Mouse (Mus musculus) R1 (cell line): Measurements from ENCODE around the gene Nbr1.
"Not testable (repeated sequence)": the region's sequence is repeated elsewhere in the genome, so short reads cannot be mapped to it uniquely, and the experiment has no call there.

Experiments
- DNase-seq: peaks from one replicate; pipeline ENCODE4 v3.0.0-alpha.2; 2018; ENCODE audit warnings: low read depth, low spot score

The Nbr1 gene

GRCm38 (mm10) chr11:101582054-101583035 is 30.4 kb downstream of the Nbr1 start, which contains the start of gene Tmem106a:
Gene Tmem106a (plus strand): TSS chr11:101582242.
- DNase-seq, result peak; percentile 95

DNA sequence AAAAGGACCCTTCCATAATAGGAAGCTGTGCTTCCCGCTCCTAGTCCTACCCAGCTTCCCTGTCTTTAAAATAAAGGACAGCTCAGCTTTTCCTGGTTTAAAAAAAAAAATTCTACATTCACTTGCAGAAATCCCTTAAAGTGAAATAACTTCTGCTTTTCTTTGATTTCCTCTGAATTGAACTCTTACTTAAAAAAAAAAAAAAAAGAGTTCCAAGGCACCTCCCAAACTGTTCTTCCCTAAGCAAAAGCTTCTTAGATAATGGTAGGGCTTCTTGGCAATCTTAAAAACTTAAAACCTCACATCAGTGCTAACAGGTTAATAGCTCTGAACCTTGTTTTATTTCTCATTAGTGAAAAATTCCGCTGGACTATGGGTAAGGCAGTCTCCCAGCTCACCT is 31.3 kb downstream of the Nbr1 start:
- DNase-seq, result no peak

GRCm38 (mm10) chr11:101585031-101585430 is 33.1 kb downstream of the Nbr1 start:
- not testable (repeated sequence) for DNase-seq

DNA sequence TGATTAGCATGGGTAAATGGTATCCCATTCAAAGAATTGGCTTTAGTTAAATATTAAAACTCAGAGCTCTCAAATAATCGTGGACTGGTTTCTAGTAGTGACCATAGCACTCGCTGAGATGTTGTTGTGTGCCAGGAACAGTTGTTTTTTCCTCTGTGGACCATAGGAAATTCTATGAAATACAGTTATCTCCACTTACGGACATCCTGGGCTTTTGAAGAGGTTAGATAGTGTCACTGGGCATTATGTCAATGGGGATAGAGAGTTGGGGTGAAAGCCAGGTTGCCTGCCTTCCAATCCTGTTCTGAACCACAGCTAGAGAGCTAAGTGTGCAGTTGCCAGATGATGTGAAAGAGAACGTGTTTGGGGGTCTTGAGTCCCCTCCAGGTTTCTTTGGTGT is 33.9 kb downstream of the Nbr1 start:
- DNase-seq, result no peak

- no peak for DNase-seq
These were observed 35.7 kb downstream of the Nbr1 start for GRCm38 (mm10) chr11:101587676-101588075.

DNA sequence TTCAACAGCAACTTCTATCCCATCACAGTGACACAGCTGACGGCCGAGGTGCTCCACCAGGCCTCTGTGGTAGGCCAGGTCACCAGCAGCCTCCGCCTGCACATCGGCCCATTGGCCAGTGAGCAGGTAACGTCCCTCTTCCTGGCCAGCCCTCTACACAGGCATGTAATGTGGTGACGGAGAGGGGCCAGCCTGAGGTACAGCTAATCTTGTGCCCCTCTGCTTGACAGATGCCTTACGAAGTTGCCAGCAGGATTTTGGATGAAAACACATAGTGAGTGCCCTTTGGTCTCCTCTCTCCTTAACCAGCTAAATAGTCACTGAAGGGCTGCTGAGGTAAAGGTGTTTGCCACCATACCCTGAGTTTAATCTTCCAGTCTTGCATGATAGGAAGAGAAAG is 36.9 kb downstream of the Nbr1 start:
- no peak for DNase-seq

DNA sequence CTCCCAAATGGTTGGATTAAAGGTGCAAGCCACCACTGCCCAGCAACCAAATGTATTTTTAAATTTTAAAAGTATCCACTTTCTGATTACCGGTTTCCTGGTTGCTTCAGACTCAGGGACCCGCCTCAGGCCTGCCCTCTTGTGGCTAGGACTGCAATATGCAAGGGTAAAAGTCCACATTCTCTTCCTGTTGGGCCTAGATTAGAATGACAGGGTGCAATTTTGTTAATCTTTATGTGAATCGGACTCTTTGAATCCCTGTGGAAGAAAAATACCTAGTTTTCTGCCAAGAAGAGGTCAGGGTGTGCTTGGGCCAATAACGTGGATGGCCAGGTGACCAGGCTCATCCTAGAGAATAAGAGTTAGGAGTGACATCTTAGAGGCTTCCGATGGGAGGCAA is 37.5 kb downstream of the Nbr1 start:
- peak; percentile 83 for DNase-seq

- peak; percentile 84 for DNase-seq
These were observed 38.2 kb downstream of the Nbr1 start for GRCm38 (mm10) chr11:101589989-101590624.

DNA sequence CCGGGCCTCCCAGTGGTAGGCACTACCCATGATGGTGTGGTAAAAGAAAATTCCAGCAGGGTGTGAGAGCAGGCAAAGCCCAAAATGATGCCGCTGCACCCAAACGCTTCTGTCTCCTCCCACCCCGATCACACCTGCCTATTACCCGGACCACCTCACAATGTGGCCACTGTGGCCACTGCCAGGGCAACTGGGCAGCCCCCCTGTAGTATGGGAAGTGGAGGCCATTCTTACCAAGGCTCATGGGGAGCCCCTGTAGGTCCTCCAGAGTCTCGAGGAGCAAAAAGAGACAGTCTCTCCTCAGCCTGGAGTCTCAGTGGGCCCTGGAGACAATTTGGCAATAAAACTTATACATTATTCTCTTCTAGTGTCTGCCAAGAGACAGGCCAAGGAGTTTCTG is 47.2 kb downstream of the Nbr1 start, which contains the start of gene Gm11634:
Gene Gm11634 (minus strand): TSS at position 101 of the 400 bp plus-strand sequence.
- DNase-seq, result no peak

DNA sequence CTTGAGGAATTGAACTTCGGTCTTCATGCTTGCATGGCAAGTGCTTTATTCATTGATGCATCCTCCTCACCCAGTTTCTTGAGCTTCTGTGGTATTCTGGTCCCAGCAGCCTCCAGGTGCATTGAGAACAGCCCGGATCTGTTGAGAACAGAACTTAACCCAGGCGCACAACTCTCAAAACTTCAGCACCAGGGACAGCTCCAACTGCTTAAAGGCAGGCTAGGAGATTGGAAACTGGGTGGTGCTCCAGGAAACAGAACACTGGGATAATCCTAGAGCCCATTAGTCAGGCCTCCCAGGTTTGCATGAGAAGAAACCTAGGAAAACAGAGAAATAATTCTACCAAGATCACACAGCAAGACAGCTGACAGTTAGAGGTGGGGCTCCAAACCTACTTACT is 50.5 kb downstream of the Nbr1 start:
- peak; percentile 90 for DNase-seq

- DNase-seq, result peak; percentile 88
These were observed 52.2 kb downstream of the Nbr1 start for GRCm38 (mm10) chr11:101604116-101604515.

DNA sequence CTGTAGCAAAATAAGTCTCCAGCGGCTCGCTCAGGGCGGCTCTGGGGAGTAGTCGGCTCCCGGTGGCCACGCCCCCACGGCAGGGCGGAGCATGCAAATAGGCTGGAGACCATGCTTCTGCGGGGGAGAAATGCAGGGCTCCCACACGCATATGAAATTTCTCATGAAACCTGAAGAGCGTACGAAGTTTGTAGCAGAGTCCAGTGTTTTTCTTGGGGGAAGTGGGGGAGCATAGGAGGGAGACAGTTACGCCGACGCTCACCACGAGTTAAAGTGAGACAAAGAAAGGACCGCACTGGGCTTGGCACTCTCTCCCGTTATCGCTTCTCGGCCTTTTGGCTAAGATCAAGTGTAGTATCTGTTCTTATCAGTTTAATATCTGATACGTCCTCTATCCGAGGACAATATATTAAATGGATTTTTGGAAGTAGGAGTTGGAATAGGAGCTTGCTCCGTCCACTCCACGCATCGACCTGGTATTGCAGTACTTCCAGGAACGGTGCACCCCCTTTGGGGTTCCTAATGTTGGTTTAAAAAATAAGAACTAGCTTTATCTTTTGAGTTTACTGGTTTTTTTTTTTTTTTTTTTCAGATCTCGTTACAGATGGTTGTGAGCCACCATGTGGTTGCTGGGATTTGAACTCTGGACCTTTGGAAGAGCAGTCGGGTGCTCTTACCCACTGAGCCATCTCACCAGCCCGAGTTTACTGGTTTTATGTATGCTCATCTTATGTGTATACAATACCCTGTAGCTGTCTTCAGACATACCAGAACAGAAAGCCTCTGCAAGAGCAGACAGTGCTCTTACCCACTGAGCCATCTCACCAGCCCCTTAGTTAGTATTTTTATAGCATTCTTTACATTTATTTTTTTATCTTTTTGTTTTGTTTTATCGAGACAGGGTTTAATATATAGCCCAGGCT is 52.8 kb downstream of the Nbr1 start:
- DNase-seq, result peak; percentile 97

DNA sequence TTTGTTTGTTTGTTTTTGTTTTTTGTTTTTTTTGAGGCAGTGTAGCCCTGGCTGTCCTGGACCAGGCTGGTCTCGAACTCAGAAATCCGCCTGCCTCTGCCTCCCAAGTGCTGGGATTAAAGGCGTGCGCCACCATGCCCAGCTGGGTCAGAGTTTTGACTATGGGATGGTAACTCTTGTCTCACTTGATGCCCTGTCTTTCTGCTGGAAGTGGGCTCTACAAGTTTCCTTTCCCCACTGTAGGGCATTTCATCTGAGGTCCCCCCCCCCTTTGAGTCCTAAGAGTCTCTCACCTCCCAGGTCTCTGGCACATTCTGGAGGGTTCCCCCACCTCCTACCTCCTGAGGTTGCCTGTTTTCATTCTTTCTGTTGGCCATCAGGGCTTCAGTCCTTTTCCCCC is 55.2 kb downstream of the Nbr1 start:
- DNase-seq, result peak; percentile 54

GRCm38 (mm10) chr11:101610445-101610844 is 58.5 kb downstream of the Nbr1 start:
- peak; percentile 85 for DNase-seq

DNA sequence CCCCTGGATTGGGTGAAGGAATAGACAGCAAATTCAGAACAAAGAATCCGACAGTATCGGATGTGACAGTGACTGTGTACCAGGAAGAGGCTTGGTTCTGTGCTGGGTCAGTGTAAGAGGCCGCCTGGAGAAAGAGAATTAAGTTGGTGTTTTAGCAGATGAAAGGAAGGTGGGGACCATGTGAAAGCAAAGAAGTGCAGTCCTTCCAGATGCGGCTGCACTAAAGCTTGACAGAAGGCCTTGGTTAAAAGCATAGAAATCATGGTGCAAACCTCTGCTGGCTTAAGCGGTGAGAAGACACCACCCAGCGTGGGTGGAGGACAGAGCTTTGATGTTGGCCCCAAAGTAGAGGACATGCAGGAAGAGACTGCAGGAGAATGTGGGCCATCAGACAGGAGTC is 61.6 kb downstream of the Nbr1 start:
- no peak for DNase-seq

DNA sequence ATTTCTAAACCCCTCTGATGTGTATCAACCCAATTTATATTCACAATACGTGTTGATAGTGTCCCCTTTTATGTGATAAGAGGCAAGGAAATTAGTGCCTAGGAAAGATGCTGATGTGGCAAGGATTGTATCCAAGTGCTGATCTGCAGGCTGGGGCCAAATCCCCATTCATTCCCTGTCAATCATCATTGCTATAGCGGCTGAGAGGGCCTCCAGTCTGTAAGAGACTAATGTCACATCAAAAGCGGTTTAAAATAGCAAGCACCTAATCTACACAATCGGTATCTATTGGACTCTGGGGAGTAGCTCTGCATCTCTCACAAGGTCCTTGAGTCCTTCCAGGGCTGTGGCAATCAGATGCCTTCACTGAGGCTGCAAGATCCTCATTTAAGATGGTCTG is 62.2 kb downstream of the Nbr1 start:
- DNase-seq, result no peak

DNA sequence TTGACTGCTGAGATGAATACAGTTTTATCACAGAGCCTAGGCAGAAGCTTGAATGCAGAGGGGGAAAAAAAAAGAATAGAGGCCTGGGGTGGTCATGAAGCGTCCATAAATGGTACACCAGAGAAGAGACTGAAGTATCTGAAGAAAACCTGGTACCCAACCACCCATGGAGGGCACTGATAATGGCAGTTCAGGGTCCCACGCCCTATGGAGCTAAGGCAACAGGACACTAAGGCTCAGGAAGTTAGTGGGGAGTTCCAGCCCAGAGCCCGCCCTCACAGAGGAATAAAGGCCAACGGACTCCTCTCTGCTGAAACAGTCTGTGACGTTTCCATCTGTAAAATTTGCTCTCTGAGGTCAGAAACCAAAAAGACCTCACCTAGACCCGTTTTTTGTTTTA is 63.4 kb downstream of the Nbr1 start:
- DNase-seq, result no peak

- DNase-seq, result no peak
These were observed 64.2 kb downstream of the Nbr1 start for GRCm38 (mm10) chr11:101616104-101616503.

DNA sequence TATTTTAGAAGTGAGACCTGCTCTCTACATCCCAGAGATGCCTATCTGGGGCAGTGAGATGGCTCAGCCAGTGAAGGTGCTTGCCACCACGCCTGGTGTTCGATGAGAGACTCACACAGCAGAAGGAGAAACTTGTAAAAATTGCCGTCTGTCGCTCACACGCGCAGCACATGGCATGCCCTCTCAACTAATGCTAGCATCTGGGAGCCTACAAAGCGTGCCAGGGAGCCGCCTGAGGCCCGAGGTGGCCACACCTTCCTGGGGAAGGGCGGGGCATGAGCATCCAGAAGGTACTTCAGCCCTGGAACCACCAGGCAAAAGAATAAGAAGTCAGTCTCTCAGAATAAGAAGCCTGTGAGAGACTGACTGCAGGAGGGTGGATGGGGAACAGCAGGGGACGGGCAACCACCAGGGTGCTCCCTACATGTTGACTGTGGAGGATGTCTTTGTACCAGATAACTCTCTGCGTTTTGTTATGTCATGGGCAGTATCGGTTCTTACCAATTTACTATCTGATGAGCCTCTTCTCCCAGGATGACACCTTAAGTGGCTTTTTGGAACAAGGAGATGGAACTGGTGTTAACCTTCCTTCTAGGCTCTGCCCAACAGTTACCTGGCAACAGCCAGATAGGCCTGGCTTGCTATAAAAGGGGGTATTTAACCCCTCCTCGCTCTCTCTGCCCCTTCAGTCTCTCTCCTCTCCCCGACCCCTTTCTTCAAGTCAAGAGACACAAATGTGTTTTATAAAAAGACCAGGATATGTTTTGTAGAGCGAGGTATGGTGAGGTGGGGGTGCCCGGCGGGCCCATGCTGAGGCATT is 65.2 kb downstream of the Nbr1 start:
- DNase-seq, result peak; percentile 70

DNA sequence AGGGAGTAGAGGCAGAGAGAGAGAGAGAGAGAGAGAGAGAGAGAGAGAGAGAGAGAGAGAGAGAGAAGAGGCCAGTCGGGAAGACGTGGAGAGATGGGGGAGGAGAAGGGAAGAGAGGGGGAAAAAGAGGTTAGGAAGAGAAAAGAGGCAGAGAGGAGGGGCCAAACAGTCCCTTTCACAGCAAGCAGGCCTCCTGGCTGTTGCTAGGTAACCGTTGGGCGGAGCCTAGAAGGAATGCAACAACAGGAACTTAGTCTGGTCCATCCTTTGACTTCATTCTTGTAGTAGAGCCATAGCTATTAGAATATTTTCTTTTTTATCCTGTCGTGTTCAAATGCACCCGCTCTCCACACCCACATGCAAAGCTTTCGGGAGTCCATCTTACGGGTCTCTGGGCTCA is 65.9 kb downstream of the Nbr1 start:
- DNase-seq, result peak; percentile 96

DNA sequence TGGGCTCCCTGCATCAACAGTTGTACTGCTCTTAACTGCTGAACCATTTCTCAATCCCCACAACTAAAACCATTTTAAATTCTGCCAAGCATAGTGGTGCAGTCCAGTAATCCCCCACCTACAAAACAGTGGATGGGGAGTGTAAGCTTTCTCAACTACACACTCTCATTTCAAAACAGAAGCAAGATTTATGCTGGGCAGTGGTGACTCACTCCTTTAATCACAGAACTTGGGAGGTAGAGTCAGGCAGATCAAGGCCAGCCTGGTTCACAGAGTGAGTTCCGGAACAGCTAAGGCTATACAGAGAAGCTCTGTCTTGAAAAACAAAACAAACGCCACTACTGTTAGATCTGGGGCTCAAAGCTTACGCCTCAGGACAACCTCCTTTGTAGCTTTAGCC is 66.6 kb downstream of the Nbr1 start:
- no peak for DNase-seq
